Mouse (Mus musculus): ENCODE results near the gene Apoc3.

DNA sequence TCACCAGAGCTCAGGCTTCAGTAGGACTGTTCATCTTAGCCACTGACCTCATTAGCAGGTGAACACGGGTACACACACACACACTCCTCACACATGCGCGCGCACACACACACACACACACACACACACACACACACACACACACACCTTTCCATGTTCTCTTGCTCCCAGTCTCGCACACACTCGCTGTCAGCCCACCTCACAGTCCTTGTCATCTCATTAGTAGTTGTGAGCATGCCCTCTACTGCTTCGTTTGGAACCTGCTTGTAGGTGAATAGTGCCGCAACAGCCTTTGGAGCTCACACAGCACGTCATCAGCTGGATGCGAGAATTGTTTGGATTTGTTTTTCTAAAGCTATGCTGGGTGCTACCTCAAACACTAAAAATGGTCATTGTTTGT is 46.1 kb downstream of the Apoc3 start:
- TF ChIP-seq CTCF (IDR thresholded peaks at IDR 0.05; ENCODE audit: insufficient read depth, low read length) = no peak
- no peak for TF ChIP-seq POLR2A (IDR thresholded peaks at IDR 0.05; ENCODE audit: borderline replicate concordance, extremely low read depth, low read depth, low read length)

Data from lung, adult 2 months (tissue).